Mouse (Mus musculus) forebrain, postnatal 0 days (tissue): ENCODE results near the gene 2310039H08Rik. TPM values are rescaled to one million over a fixed set of nuclear protein-coding genes. Genes with fewer than 3 reads are reported as not detected.

Experiments
- ATAC-seq: fragments of 200-750 bp; cut with Nextera tagmentation; 2 replicates; pipeline ENCODE4 v1.8.0; 2017; ENCODE audit warnings: mild to moderate bottlenecking, moderate library complexity
- DNase-seq: peaks from one replicate; pipeline ENCODE4 v3.0.0-alpha.2; 2015
- H3K27ac ChIP-seq: fragments of 300-500 bp; sonication (generic); 2 replicates; pipeline ENCODE4 v1.5.1; 2014; ENCODE audit warnings: low read depth, mild to moderate bottlenecking, antibody characterized with exemption, low read length, moderate library complexity, mixed read lengths
- H3K27me3 ChIP-seq: fragments of 300-500 bp; sonication (generic); 2 replicates; pipeline ENCODE4 v1.6.1; 2014; ENCODE audit warnings: mild to moderate bottlenecking, low read length, mixed read lengths; ENCODE audit not compliant: insufficient read depth
- H3K36me3 ChIP-seq: fragments of 300-500 bp; sonication (generic); 2 replicates; pipeline ENCODE4 v1.6.1; 2014; ENCODE audit warnings: mild to moderate bottlenecking, moderate library complexity; ENCODE audit not compliant: insufficient read depth
- H3K4me1 ChIP-seq: fragments of 300-500 bp; sonication (generic); 2 replicates; pipeline ENCODE4 v1.6.1; 2014; ENCODE audit warnings: antibody characterized with exemption; ENCODE audit not compliant: insufficient read depth
- H3K4me2 ChIP-seq: fragments of 300-500 bp; sonication (generic); 2 replicates; pipeline ENCODE4 v1.6.1; 2014; ENCODE audit warnings: low read depth, mild to moderate bottlenecking, moderate library complexity
- H3K4me3 ChIP-seq: fragments of 300-500 bp; sonication (generic); 2 replicates; pipeline ENCODE4 v1.5.1; 2014; ENCODE audit warnings: low read depth, low read length, mixed read lengths
- H3K9ac ChIP-seq: fragments of 300-500 bp; sonication (generic); 2 replicates; pipeline ENCODE4 v1.6.1; 2014; ENCODE audit warnings: mild to moderate bottlenecking
- H3K9me3 ChIP-seq: fragments of 300-500 bp; sonication (generic); 2 replicates; pipeline ENCODE4 v1.6.1; 2016; ENCODE audit warnings: low read length
- CTCF ChIP-seq: sonication (generic); IDR thresholded peaks from 2 replicates; pipeline ENCODE4 v1.5.1; 2016; ENCODE audit warnings: antibody characterized with exemption, control low read depth, low read depth
- WGBS: fragments of 180-500 bp; shearing (Covaris S2); extraction: QIAGEN DNeasy Blood & Tissue Kit; methylation state at CpG from one replicate; pipeline ENCODE4 v1.1.7; 2014; 5-methylcytosine and 5-hydroxymethylcytosine counted together
- polyA plus RNA-seq: library from polyadenylated mRNA; unstranded; fragments of >200 nt; fragmentation: Nextera tagmentation; extraction: Ambion mirVana; gene quantifications from 2 replicates; pipeline ENCODE4 v1.2.1, GENCODE M21; 2015
- total RNA-seq: library from RNA; depleted of rRNA; stranded (reverse); fragments of >200 nt; gene quantifications from 2 replicates; pipeline ENCODE4 v1.2.3, GENCODE M21; 2014

The 2310039H08Rik gene
- total and polyA plus RNA-seq, 2 experiments from 2014 or later: 42.7 to 67.1 TPM

DNA sequence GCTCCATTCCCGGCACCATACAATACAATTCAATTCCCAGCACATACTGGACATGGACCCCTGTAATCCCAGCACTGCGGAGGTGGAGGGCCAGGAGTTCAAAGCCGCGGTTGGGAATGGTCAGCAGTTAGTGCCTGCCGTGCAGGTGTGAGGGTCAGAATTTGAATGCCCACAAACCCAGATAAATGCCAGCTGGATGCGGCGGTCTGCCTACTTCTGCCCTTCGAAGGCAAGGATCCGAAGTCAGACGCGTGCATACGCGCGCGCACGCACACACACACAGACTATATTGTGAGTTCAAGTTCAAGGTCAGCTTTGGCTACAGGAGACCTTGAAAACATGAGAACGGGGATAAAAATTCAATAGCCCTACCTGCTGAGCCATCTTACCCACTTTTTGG is 819 bp upstream of the 2310039H08Rik start:
- Histone ChIP-seq H3K4me2 (peak overlapping the region; percentile 78), H3K27ac (peak overlapping the region; percentile 80), H3K4me3 (peak overlapping the region; percentile 73), H3K9me3 (no peaks in the 10 kb centered on the region), H3K27me3 (no peaks in the 10 kb centered on the region), H3K9ac (peak overlapping the region; percentile 72), H3K36me3 (peaks cover 19% of the 10 kb centered on the region), H3K4me1 (0 out of 2 replicates have a peak, but pooled peaks cover 4% of the 10 kb centered on the region)
- 64% methylated on average over 17 of the region's 17 CpGs for WGBS
- ATAC-seq: no peak
- TF ChIP-seq CTCF: no peak
- no peak for DNase-seq

DNA sequence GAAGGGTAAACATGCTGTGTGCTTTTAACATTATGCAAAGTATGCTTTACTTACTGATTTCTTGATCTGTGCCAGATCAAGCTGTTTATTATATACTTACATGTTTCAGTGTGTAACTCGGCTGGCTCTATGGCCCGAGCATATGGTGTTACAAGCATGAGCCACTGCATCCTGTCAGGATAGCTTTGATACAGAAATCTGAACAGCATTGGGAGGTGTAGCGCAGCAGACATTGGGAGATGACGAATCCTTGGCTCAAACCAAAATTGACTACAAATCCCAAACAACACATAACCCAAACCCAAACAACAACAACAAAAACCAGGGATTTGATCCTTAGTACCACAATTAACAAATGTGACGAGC is 414 bp upstream of the 2310039H08Rik start:
- Histone ChIP-seq H3K9ac (peak overlapping the region; percentile 72), H3K9me3 (no peaks in the 10 kb centered on the region), H3K27ac (peak overlapping the region; percentile 80), H3K4me2 (peak overlapping the region; percentile 78), H3K36me3 (peaks cover 22% of the 10 kb centered on the region), H3K27me3 (no peaks in the 10 kb centered on the region), H3K4me1 (0 out of 2 replicates have a peak, but pooled peaks cover 4% of the 10 kb centered on the region), H3K4me3 (peak overlapping the region; percentile 73)
- DNase-seq (no peak), ATAC-seq (peak; percentile 66)
- TF ChIP-seq CTCF: no peak
- 7% methylated on average over 5 of the region's 5 CpGs for WGBS

DNA sequence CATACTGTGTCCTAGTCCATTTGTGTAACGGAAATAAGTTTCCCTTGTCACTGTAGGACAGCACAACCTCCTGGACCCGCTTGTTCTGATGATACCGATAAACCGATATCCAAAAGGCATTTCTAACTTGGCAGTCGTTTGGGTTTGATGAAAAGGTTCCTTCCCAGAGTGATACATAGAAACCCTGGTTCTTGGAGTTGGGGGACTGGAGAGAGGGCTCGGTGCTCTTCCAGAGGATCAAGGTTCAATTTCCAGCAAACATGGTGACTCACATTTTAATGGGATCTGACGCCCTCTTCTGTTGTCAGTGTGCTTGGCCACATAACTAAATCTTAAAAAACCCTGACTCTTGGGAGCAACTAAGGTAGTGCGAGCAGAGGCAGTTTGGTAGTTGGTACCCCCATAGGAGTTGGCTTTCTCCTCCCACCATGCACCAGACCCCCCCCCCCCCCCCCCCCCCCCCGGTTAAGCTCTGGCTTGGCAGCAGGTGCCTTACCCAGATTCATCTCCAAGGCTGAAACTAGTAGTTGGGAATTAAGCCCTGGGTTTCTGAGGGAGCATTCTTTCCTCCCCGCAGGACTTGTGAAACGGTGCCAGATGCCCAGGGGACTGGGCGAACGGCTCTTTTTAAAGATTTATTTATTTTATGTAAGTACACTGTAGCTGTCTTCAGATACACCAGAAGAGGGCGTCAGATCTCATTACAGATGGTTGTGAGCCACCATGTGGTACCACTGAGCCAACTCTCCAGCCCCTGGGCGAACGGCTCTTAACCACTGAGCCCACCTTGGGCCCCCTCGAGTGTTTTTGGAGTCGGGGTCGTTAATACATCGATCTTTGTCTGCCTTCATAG is 1.1 kb downstream of the 2310039H08Rik start:
- peak overlapping the region; percentile 78 for H3K4me2 ChIP-seq
- H3K9ac ChIP-seq: peak overlapping the region; percentile 72
- 8% methylated on average over 19 of the region's 20 CpGs for WGBS
- H3K36me3 ChIP-seq: peaks cover 35% of the 10 kb centered on the region
- H3K4me1 ChIP-seq: 0 out of 2 replicates have a peak, but pooled peaks cover 4% of the 10 kb centered on the region
- peak overlapping the region; percentile 80 for H3K27ac ChIP-seq
- no peaks in the 10 kb centered on the region for H3K27me3 ChIP-seq
- ATAC-seq: no peak
- peak; percentile 42 for DNase-seq
- no peaks in the 10 kb centered on the region for H3K9me3 ChIP-seq
- TF ChIP-seq CTCF: peak; percentile 20; the same call in 1 of the 2 replicates
- H3K4me3 ChIP-seq: peak overlapping the region; percentile 73

DNA sequence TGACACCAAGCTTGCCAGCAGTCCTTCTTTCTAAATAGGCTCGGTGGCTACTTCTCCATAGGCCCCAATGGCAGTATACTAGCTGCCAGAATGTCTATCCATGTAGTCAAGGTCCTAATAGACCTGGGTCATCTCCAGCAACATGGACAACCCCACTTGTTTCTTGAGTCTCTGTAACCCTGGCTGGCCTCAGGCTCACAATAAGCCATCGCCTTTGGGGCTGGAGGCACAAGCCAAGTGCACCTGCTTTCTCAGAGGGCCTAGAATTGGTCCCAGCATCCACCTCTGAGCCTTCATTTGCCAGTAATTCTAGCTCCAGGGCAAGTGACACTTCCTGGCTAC is 1.7 kb downstream of the 2310039H08Rik start:
- ATAC-seq (no peak), DNase-seq (no peak)
- Histone ChIP-seq H3K4me3 (no peak overlapping the region), H3K9ac (no peak overlapping the region), H3K9me3 (no peaks in the 10 kb centered on the region), H3K4me2 (no peak overlapping the region), H3K4me1 (0 out of 2 replicates have a peak, but pooled peaks cover 4% of the 10 kb centered on the region), H3K36me3 (peaks cover 41% of the 10 kb centered on the region), H3K27ac (no peak overlapping the region), H3K27me3 (no peaks in the 10 kb centered on the region)
- TF ChIP-seq CTCF: no peak
- 43% methylated on average over 2 of the region's 2 CpGs for WGBS

DNA sequence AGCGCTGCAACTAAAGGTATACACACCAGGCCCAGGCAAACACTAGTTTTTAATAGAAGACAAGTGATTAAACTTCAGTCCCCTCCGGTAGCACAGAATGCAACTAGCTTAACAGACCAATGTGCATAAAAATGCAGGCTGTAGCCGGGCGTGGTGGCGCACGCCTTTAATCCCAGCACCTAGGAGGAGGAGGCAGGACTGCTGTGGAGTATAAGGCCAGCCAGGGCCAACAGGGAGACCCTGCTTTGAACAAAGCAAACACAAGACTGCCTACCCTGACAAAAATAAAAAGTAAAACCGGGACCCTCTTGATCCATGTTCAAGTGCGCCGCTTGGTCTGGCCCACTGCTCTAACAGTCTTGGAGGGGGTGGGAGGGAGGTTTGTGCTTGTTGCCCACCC is 2.6 kb downstream of the 2310039H08Rik start:
- Histone ChIP-seq H3K27ac (no peak overlapping the region), H3K27me3 (no peaks in the 10 kb centered on the region), H3K36me3 (peaks cover 50% of the 10 kb centered on the region), H3K4me3 (no peak overlapping the region), H3K4me2 (no peak overlapping the region), H3K9me3 (no peaks in the 10 kb centered on the region), H3K9ac (no peak overlapping the region), H3K4me1 (0 out of 2 replicates have a peak, but pooled peaks cover 4% of the 10 kb centered on the region)
- 95% methylated on average over 9 of the region's 9 CpGs for WGBS
- ATAC-seq (no peak), DNase-seq (no peak)
- no peak for TF ChIP-seq CTCF

DNA sequence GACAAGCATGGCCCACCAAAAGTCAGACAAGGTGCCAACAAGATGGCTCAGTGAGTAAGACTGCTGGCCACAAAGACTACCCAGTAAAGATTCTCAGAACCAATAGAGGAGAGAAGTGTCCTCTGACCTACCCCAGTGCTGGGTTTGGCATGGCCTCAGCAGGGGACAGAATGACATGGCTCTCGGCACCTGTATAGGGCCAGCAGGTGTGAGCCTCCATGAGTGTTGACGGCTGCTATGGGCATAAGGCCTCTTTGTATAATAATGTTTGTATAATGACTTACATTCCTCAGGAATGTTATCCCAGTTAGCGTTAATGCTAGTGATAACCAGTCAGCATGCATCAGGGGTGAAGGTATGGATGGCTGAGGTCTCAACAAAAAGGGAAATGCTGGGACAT is 3.7 kb downstream of the 2310039H08Rik start:
- 0 out of 2 replicates have a peak, but pooled peaks cover 4% of the 10 kb centered on the region for H3K4me1 ChIP-seq
- no peak for DNase-seq
- TF ChIP-seq CTCF: no peak
- H3K9ac ChIP-seq: no peak overlapping the region
- H3K27me3 ChIP-seq: no peaks in the 10 kb centered on the region
- H3K4me2 ChIP-seq: no peak overlapping the region
- ATAC-seq: no peak
- H3K4me3 ChIP-seq: no peak overlapping the region
- H3K27ac ChIP-seq: no peak overlapping the region
- WGBS: 86% methylated on average over 3 of the region's 3 CpGs
- peaks cover 54% of the 10 kb centered on the region for H3K36me3 ChIP-seq
- no peaks in the 10 kb centered on the region for H3K9me3 ChIP-seq

DNA sequence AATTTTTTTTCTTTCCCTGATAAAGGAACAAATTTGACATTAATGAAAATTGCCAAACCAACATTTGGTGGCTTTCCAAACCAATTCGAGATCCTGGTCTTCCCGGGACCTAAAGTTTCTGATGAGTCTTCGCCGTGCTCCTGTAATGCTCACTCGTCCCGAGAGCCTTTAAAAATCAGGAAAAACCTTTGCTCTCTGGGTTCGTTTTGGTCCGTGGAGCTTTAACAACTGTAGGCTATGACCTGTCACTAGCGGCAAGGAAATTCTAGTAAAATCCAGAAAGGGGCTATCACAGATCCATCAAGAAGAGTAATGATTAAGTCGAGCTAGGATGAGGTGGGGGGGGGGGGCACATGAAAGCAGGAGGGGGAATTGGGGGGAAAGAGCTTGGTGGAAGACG is 9.4 kb downstream of the 2310039H08Rik start:
- H3K9me3 ChIP-seq: no peaks in the 10 kb centered on the region
- no peaks in the 10 kb centered on the region for H3K27me3 ChIP-seq
- peak overlapping the region; percentile 51 for H3K4me2 ChIP-seq
- H3K27ac ChIP-seq: peak overlapping the region; percentile 90
- peak overlapping the region; percentile 65 for H3K9ac ChIP-seq
- H3K36me3 ChIP-seq: peaks cover 32% of the 10 kb centered on the region
- H3K4me1 ChIP-seq: no peaks in the 10 kb centered on the region
- WGBS: 2% methylated on average over 11 of the region's 11 CpGs
- H3K4me3 ChIP-seq: peak overlapping the region; percentile 55
- ATAC-seq (no peak), DNase-seq (no peak)
- TF ChIP-seq CTCF: no peak
